Mouse (Mus musculus): ENCODE data around the gene Fam160b1. TPM values are rescaled to one million over a fixed set of nuclear protein-coding genes. Genes with fewer than 3 reads are reported as not detected.

Fam160b1 gene
- polyA plus RNA-seq (2014; fragmentation: Nextera tagmentation; extraction: Ambion mirVana), result 13.4 and 15.1 TPM in 2 replicates

DNA sequence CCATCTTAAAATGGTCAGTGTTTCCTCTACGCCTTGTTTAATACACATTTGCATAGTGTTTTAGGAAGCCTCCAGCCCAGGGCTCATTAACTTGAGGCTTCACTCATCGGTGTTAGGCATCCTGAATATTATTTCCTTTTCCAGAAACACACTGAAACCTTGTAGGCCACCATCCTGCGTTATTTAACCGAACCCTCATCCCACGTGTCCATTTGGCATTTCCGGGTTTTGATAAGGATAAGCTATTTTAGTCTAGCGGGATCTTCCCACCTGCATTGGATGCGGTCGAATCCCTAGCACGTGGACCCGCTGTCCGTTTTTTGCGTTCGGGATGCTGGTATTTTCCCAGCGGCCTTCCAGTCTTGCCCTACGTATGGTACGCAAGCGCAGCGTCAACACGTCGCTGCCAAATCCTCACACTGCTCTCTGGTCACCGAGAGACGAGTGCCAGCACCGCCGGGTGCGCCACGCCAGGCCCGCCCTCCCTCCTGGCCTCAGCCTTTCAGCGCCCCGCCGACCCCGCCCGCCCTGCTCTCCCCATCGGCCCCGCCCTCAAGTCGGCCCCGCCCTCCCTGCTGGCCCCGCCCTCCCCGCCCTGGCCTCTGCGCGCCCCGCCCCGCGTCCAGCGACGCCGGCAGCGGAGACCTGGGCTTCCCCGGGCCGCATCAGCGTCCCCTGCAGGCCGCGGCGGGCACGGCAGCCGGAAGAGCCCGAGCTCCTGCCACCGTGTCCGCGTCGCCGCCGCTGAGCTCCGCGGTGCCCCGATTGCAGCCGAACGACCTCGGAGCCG is at the start of gene Fam160b1:
Fam160b1 (plus strand) TSS at position 340 of the 790 bp plus-strand sequence.
- no peaks in the 10 kb centered on the region for H3K27me3 ChIP-seq (ENCODE audit: control insufficient read depth, insufficient read depth, low read length)
- H3K9ac ChIP-seq (ENCODE audit: low read length), result peak within 1 kb of the TSS; percentile 100
- under 1% methylated on average over 51 of the region's 70 CpGs for WGBS
- peak; percentile 88 for ATAC-seq (ENCODE audit: insufficient number of reproducible peaks, insufficient read depth, low FRiP score, low read depth)
- H3K4me2 ChIP-seq (ENCODE audit: low read length), result peak within 1 kb of the TSS; percentile 80
- no peaks in the 10 kb centered on the region for H3K9me3 ChIP-seq (ENCODE audit: control insufficient read depth, low read length)
- peaks cover 27 to 58% of the 10 kb centered on the region in 2 experiments for H3K4me1 ChIP-seq (ENCODE audit: control insufficient read depth in 2 of 2, insufficient read depth in 2 of 2, low read length in 2 of 2)
- H3K4me3 ChIP-seq (ENCODE audit: control insufficient read depth in 1 of 2, insufficient read depth in 1 of 2, low read depth in 1 of 2, low read length in 2 of 2), result peak within 1 kb of the TSS; percentile 80 to 85
- H3K36me3 ChIP-seq (ENCODE audit: control insufficient read depth, insufficient read depth, low read length), result no peaks in the 10 kb centered on the region
- peak within 1 kb of the TSS; percentile 90 to 97 for H3K27ac ChIP-seq (replicated peaks in 1 of 2; ENCODE audit: control insufficient read depth in 1 of 2, insufficient read depth in 1 of 2, low read depth in 2 of 2, low read length in 2 of 2)

DNA sequence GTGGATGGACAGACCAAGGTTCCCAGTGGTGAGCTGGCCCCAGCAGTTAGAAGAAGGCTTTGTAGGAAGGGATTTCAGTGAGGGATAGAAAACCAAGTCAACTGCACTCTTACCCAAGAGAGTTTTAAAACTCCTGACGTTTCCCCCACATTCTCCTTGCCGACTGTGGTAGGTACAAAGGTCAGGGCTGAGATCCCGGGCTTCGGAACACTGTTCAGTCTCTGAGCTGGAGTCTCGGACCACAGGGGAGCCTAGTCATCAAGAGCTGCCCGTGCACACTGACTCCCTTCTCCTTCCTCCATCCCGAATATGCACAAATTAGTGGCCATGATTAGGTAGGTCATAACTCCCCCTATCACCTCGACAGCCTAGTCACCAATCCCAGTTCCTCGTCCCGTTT is 47.3 kb upstream of the Fam160b1 start:
- WGBS, result 84% methylated on average over 10 of the region's 10 CpGs

DNA sequence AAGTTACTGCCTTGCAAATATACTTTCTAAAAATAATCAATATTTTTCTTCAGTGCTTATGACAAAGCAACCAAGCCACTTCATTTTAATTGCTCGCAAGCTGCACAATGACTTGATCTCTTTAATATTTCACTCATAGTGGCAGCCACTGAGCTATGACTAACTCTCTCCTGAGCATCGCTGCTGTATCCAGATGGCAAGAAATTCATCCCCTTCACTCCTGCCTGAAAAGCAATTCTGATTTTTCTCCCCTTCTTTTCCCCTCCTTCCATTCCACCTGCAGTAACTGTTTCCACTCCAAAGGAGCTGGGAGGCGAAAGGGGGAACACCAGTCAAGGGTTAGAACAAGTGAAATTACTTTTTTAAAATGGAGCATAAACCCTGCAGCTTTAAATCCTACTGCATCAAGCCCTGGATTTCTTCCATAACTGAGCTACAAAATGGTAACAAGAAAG is 46.6 kb upstream of the Fam160b1 start:
- peak overlapping the region; percentile 64 to 78 for H3K4me3 ChIP-seq (ENCODE audit: control insufficient read depth in 1 of 2, insufficient read depth in 1 of 2, low read depth in 1 of 2, low read length in 2 of 2)

More for the DNA sequence above, 47.3 kb upstream of the Fam160b1 start:
- Histone ChIP-seq H3K4me2 (ENCODE audit: low read length) (peak overlapping the region; percentile 88; the same call in 1 of the 2 replicates), H3K4me1 (ENCODE audit: control insufficient read depth in 2 of 2, insufficient read depth in 2 of 2, low read length in 2 of 2) (peaks cover 4 to 11% of the 10 kb centered on the region in 2 experiments), H3K4me3 (ENCODE audit: control insufficient read depth in 1 of 2, insufficient read depth in 1 of 2, low read depth in 1 of 2, low read length in 2 of 2) (no peak overlapping the region), H3K27me3 (ENCODE audit: control insufficient read depth, insufficient read depth, low read length) (peaks cover 6% of the 10 kb centered on the region; the same call in 1 of the 2 replicates), H3K9ac (ENCODE audit: low read length) (no peak overlapping the region), H3K27ac (replicated peaks in 1 of 2; ENCODE audit: control insufficient read depth in 1 of 2, insufficient read depth in 1 of 2, low read depth in 2 of 2, low read length in 2 of 2) (no peak overlapping the region), H3K9me3 (ENCODE audit: control insufficient read depth, low read length) (no peaks in the 10 kb centered on the region), H3K36me3 (ENCODE audit: control insufficient read depth, insufficient read depth, low read length) (no peaks in the 10 kb centered on the region)
- no peak for ATAC-seq (ENCODE audit: insufficient number of reproducible peaks, insufficient read depth, low FRiP score, low read depth)

DNA sequence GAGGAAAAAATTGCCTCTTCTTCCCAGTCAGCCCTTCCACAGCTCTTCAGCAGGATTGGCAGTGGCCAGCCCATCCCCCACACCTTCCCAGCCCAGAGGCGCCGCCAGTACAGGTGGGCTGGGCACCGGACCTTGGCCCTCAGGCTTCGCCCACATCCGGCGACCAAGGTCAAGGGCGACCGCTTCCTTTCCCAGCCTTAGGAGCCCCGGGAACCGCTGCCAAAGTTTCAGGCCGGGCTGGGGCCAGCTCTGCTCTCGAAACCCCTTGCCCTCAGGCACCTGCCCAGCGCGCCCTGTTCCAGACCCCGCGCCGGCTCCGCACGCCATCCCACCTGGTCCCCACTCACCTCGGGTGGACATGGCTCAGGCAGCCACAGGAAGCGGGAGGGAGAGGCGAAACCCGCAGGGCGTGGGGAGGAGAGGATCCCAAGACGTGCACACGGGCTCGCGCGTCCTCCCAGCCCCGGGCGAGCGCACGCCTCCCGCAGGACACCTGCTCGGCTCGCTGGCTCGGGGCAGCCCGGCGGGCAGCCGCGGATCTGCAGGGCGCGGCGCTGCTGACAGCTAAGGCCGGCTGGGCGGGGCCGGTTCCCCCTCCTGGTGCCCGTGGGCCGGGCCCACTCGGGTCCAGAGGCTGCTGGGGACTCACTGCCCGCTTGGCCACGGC is 46.0 kb upstream of the Fam160b1 start, which contains the start of gene Ablim1:
Ablim1 (minus strand) TSS at position 574 of the 667 bp plus-strand sequence.
- H3K27me3 ChIP-seq (ENCODE audit: control insufficient read depth, insufficient read depth, low read length), result peaks cover 6% of the 10 kb centered on the region; the same call in 1 of the 2 replicates
- peaks cover 4 to 11% of the 10 kb centered on the region in 2 experiments for H3K4me1 ChIP-seq (ENCODE audit: control insufficient read depth in 2 of 2, insufficient read depth in 2 of 2, low read length in 2 of 2)
- 1% methylated on average over 52 of the region's 52 CpGs for WGBS
- H3K9ac ChIP-seq (ENCODE audit: low read length), result peak within 1 kb of the TSS; percentile 91
- no peaks in the 10 kb centered on the region for H3K9me3 ChIP-seq (ENCODE audit: control insufficient read depth, low read length)
- peak within 1 kb of the TSS; percentile 38 to 81; a peak in 3 of 4 replicates for H3K27ac ChIP-seq (replicated peaks in 1 of 2; ENCODE audit: control insufficient read depth in 1 of 2, insufficient read depth in 1 of 2, low read depth in 2 of 2, low read length in 2 of 2)
- peak; percentile 71 for ATAC-seq (ENCODE audit: insufficient number of reproducible peaks, insufficient read depth, low FRiP score, low read depth)
- no peaks in the 10 kb centered on the region for H3K36me3 ChIP-seq (ENCODE audit: control insufficient read depth, insufficient read depth, low read length)
- peak within 1 kb of the TSS; percentile 88 for H3K4me2 ChIP-seq (ENCODE audit: low read length)
- H3K4me3 ChIP-seq (ENCODE audit: control insufficient read depth in 1 of 2, insufficient read depth in 1 of 2, low read depth in 1 of 2, low read length in 2 of 2), result peak within 1 kb of the TSS; percentile 64 to 78

More for the DNA sequence above, 46.6 kb upstream of the Fam160b1 start:
- Histone ChIP-seq H3K4me2 (ENCODE audit: low read length) (peak overlapping the region; percentile 88), H3K27me3 (ENCODE audit: control insufficient read depth, insufficient read depth, low read length) (peaks cover 6% of the 10 kb centered on the region; the same call in 1 of the 2 replicates), H3K27ac (replicated peaks in 1 of 2; ENCODE audit: control insufficient read depth in 1 of 2, insufficient read depth in 1 of 2, low read depth in 2 of 2, low read length in 2 of 2) (peak overlapping the region in 1 of 2 experiments; percentile 81; a peak in 1 of 4 replicates), H3K4me1 (ENCODE audit: control insufficient read depth in 2 of 2, insufficient read depth in 2 of 2, low read length in 2 of 2) (peaks cover 4 to 11% of the 10 kb centered on the region in 2 experiments), H3K9ac (ENCODE audit: low read length) (peak overlapping the region; percentile 91), H3K9me3 (ENCODE audit: control insufficient read depth, low read length) (no peaks in the 10 kb centered on the region), H3K36me3 (ENCODE audit: control insufficient read depth, insufficient read depth, low read length) (no peaks in the 10 kb centered on the region)
- ATAC-seq (ENCODE audit: insufficient number of reproducible peaks, insufficient read depth, low FRiP score, low read depth), result no peak
- WGBS, result 75% methylated on average over 3 of the region's 3 CpGs

DNA sequence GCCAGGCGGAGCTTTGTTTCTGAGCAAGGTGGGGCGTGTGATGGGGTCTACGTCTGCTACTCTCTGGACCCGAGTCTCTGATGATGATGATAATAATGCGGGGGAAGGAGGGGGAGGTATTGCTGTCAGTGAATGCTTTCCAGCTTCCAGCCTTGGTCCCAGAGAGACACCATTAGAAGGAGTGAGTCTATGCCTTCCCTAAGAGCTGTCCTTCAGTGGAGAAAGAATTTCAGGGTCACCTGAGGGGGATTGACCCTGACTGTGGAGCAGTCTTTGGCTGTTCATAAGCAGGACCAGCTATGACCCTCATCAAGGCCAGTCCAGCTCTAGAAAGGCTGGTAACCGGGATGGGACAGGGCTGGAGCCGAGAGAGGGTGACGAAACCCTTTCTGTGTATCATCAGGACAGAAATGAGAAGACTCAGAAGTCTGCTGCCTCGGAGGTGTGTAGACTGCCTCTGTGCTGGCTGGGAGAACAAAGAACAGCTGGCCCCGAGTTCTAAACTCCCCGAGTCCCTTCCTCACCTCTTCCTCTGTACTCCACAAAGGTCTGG is 45.4 kb upstream of the Fam160b1 start:
- 38% methylated on average over 11 of the region's 11 CpGs for WGBS
- Histone ChIP-seq H3K27ac (replicated peaks in 1 of 2; ENCODE audit: control insufficient read depth in 1 of 2, insufficient read depth in 1 of 2, low read depth in 2 of 2, low read length in 2 of 2) (peak overlapping the region in 1 of 2 experiments; percentile 81; a peak in 1 of 4 replicates), H3K4me2 (ENCODE audit: low read length) (peak overlapping the region; percentile 88), H3K36me3 (ENCODE audit: control insufficient read depth, insufficient read depth, low read length) (no peaks in the 10 kb centered on the region), H3K9ac (ENCODE audit: low read length) (peak overlapping the region; percentile 91), H3K4me3 (ENCODE audit: control insufficient read depth in 1 of 2, insufficient read depth in 1 of 2, low read depth in 1 of 2, low read length in 2 of 2) (peak overlapping the region; percentile 64 to 78), H3K27me3 (ENCODE audit: control insufficient read depth, insufficient read depth, low read length) (peaks cover 6% of the 10 kb centered on the region; the same call in 1 of the 2 replicates), H3K9me3 (ENCODE audit: control insufficient read depth, low read length) (0 out of 2 replicates have a peak, but pooled peaks cover 3% of the 10 kb centered on the region), H3K4me1 (ENCODE audit: control insufficient read depth in 2 of 2, insufficient read depth in 2 of 2, low read length in 2 of 2) (peaks cover 4 to 11% of the 10 kb centered on the region in 2 experiments)
- peak; percentile 11; the same call in 1 of the 2 replicates for ATAC-seq (ENCODE audit: insufficient number of reproducible peaks, insufficient read depth, low FRiP score, low read depth)

DNA sequence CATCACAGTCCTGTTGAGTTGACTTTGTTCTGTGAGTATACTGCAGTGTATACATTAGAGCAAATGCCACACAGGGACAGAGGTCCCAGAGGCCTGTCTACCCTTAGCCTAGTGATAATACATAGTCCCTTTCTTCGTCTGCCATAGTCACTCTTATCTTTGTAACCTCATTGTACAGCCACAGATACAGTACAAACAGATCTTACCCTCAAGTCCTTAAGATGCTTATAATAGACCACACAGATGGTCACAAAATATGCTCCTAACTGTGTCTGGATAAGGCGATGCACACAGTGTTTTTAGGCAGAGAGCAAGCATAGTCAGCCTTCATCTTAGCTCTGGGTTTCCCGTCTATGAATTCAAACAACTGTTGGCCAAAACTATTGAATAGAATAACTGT is 43.9 kb upstream of the Fam160b1 start:
- Histone ChIP-seq H3K9ac (ENCODE audit: low read length) (no peak overlapping the region), H3K4me3 (ENCODE audit: control insufficient read depth in 1 of 2, insufficient read depth in 1 of 2, low read depth in 1 of 2, low read length in 2 of 2) (no peak overlapping the region), H3K27ac (replicated peaks in 1 of 2; ENCODE audit: control insufficient read depth in 1 of 2, insufficient read depth in 1 of 2, low read depth in 2 of 2, low read length in 2 of 2) (no peak overlapping the region), H3K9me3 (ENCODE audit: control insufficient read depth, low read length) (0 out of 2 replicates have a peak, but pooled peaks cover 3% of the 10 kb centered on the region), H3K36me3 (ENCODE audit: control insufficient read depth, insufficient read depth, low read length) (no peaks in the 10 kb centered on the region), H3K27me3 (ENCODE audit: control insufficient read depth, insufficient read depth, low read length) (peaks cover 6% of the 10 kb centered on the region; the same call in 1 of the 2 replicates), H3K4me2 (ENCODE audit: low read length) (no peak overlapping the region), H3K4me1 (ENCODE audit: control insufficient read depth in 2 of 2, insufficient read depth in 2 of 2, low read length in 2 of 2) (peaks cover 4 to 11% of the 10 kb centered on the region in 2 experiments)
- 70% methylated on average over 3 of the region's 3 CpGs for WGBS
- ATAC-seq (ENCODE audit: insufficient number of reproducible peaks, insufficient read depth, low FRiP score, low read depth), result no peak

Measured in heart, embryonic 14.5 days (tissue).